Mouse (Mus musculus) thymus, adult 2 months (tissue): ENCODE measurements around the gene Gmppb. TPM values are rescaled to one million over a fixed set of nuclear protein-coding genes. Genes with fewer than 3 reads are reported as not detected.
"Not testable (repeated sequence)": the region's sequence is repeated elsewhere in the genome, so short reads cannot be mapped to it uniquely, and the experiment has no call there.

Experiments
- DNase-seq: peaks from one replicate; pipeline ENCODE4 v3.0.0; 2021
- H3K27ac ChIP-seq: fragments of 200-500 bp; 2 replicates; pipeline ENCODE4 v1.5.1; 2012; ENCODE audit warnings: low read length, control low read depth; ENCODE audit not compliant: control insufficient read depth, insufficient read depth
- H3K27me3 ChIP-seq: fragments of 200-500 bp; 2 replicates; pipeline ENCODE4 v1.6.1; 2012; ENCODE audit warnings: mild to moderate bottlenecking, low read length, moderate library complexity, mixed read lengths; ENCODE audit not compliant: control insufficient read depth, insufficient read depth
- H3K36me3 ChIP-seq: fragments of 200-500 bp; 2 replicates; pipeline ENCODE4 v1.6.1; 2012; ENCODE audit warnings: mild to moderate bottlenecking, low read length, moderate library complexity; ENCODE audit not compliant: control insufficient read depth, insufficient read depth
- H3K4me1 ChIP-seq: fragments of 200-500 bp; replicated peaks from 2 replicates; pipeline ENCODE4 v1.6.1; 2012; ENCODE audit warnings: low read length; ENCODE audit not compliant: control insufficient read depth, insufficient read depth
- H3K4me3 ChIP-seq: fragments of 200-500 bp; 2 replicates; pipeline ENCODE4 v1.5.1; 2012; ENCODE audit warnings: mild to moderate bottlenecking, low read length, control low read depth, moderate library complexity; ENCODE audit not compliant: control insufficient read depth, insufficient read depth
- CTCF ChIP-seq: fragments of 200-500 bp; IDR thresholded peaks from 2 replicates; pipeline ENCODE4 v1.5.1; 2012; ENCODE audit warnings: mild to moderate bottlenecking, control low read depth, low read length, moderate library complexity, borderline replicate concordance; ENCODE audit not compliant: control insufficient read depth, poor library complexity, insufficient read depth; ENCODE audit errors: extremely low read depth
- POLR2A ChIP-seq: fragments of 200-500 bp; IDR thresholded peaks from 2 replicates; pipeline ENCODE4 v1.6.1; 2012; ENCODE audit warnings: mild to moderate bottlenecking, low read length, control low read depth, moderate library complexity; ENCODE audit not compliant: control insufficient read depth, poor library complexity, insufficient read depth; ENCODE audit errors: extremely low read depth
- WGBS: fragments of 180-500 bp; shearing (Covaris S2); methylation state at CpG from one replicate; pipeline ENCODE4 v1.1.7; 2018; 5-methylcytosine and 5-hydroxymethylcytosine counted together
- polyA plus RNA-seq: library from polyadenylated mRNA; depleted of rRNA; stranded (reverse); fragments of >200 nt; gene quantifications from 2 replicates; pipeline ENCODE4 v1.2.3, GENCODE M21; 2012; rRNA removed

Gmppb gene
- polyA plus RNA-seq: 18.0 and 20.9 TPM in 2 replicates

DNA sequence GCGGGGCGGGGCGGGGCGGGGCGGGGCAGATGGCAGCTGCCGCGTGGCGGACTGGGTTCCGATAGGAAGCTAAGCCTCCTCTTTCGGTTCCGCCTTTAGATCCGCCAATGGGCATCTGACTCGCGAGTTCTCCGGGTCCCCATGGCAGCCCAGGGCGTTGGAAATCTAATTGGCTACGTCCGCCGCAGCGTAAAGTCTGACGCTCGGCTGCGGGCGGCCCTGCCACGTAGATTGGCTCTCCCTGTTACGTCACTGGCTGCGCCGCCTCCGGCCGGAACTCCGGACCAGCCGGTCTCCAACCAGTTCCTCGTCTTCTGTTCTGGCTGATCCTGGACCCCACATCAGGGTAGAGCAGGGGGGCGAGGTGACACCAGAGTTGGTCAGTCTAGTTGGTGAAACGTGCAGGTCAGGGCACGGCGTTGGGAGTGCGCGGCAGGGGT is at the start of gene Gmppb:
TSS of gene Gmppb (plus strand) at position 227 of the 440 bp plus-strand sequence.
- WGBS: 0% methylated on average over 37 of the region's 39 CpGs
- Histone ChIP-seq H3K36me3 (peaks cover 21% of the 10 kb centered on the region), H3K27ac (no peak within 1 kb of the TSS), H3K27me3 (no peaks in the 10 kb centered on the region), H3K4me3 (peak within 1 kb of the TSS; percentile 58), H3K4me1 (peaks cover 18% of the 10 kb centered on the region)
- TF ChIP-seq CTCF (no peak; the same call in 1 of the 2 replicates), POLR2A (peak; percentile 61)
- DNase-seq: peak; percentile 91

- Histone ChIP-seq H3K4me3 (peak within 1 kb of the TSS; percentile 92), H3K36me3 (no peaks in the 10 kb centered on the region), H3K27ac (peak within 1 kb of the TSS; percentile 73), H3K27me3 (no peaks in the 10 kb centered on the region), H3K4me1 (peaks cover 6% of the 10 kb centered on the region)
- peak; percentile 100 for DNase-seq
- TF ChIP-seq POLR2A (peak; percentile 77), CTCF (no peak)
- under 1% methylated on average over 51 of the region's 51 CpGs for WGBS
Observed at GRCm38 (mm10) chr9:108001922-108002770, 46.9 kb upstream of the Gmppb start, which contains the start of gene Ip6k1. TSS of gene Ip6k1 (plus strand) at chr9:108002501.

DNA sequence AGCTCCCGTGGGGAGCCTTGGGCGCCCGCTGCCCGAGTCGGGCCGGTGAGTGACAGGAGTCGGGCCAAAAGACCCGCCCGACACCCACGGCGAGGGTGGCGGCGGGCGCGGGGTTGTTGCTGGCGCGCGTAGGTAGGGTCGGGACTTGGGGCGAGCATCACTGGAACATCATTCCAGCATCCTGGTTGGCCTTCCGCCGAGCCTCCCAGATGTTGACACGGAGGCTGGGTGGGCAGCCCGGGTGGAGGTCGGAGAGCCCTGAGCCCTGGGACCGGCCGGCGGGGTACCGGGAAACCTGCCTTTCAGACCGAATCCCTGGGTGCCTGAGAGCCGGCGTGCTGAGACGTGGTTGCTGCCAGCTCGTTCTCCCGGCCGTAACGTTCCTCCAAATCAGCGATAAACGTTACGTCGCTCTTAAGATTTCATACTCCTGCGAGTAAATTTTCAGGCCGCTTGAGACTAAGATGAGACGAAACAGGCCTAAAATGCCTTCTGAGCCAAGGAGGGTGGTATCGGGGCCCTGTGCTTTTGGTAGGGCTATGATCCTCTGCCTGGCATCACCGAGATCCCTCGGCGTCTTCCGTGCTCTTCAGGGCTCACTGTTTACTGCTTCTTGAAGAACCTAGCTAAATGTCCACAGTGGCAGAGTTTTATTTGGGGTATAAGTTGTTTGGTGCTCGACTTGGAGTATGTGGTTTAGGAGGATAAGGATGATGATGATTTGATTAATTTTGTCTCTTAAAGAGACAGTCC is 46.1 kb upstream of the Gmppb start:
- H3K27ac ChIP-seq: peak overlapping the region; percentile 70
- H3K4me1 ChIP-seq: peaks cover 6% of the 10 kb centered on the region
- DNase-seq: no peak
- TF ChIP-seq CTCF: no peak
- TF ChIP-seq POLR2A: peak; percentile 14; the same call in 1 of the 2 replicates
- H3K36me3 ChIP-seq: no peaks in the 10 kb centered on the region
- WGBS: under 1% methylated on average over 50 of the region's 50 CpGs
- H3K27me3 ChIP-seq: no peaks in the 10 kb centered on the region
- H3K4me3 ChIP-seq: peak overlapping the region; percentile 92

DNA sequence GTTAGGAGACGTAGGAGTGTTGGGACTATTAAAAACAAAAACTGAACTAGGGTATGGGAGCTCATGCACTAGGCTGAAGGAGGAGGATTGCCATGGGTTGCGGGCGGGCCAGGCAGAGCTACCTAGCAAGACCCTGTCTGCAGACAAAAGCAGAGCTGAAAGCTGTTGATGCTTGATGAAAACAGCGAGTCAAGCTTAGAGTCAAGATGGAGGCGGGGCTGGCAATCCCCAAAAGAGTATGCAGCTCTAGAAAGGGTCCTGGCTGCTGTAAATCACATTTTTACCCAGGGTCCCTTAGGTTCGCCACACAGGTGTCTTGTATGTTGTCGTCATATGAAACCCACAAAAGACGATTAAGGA is 45.5 kb upstream of the Gmppb start:
- peak overlapping the region; percentile 92 for H3K4me3 ChIP-seq
- H3K27me3 ChIP-seq: no peaks in the 10 kb centered on the region
- no peaks in the 10 kb centered on the region for H3K36me3 ChIP-seq
- TF ChIP-seq POLR2A (no peak), CTCF (no peak)
- peak; percentile 52 for DNase-seq
- WGBS: under 1% methylated on average over 8 of the region's 8 CpGs
- H3K27ac ChIP-seq: peak overlapping the region; percentile 70
- peaks cover 6% of the 10 kb centered on the region for H3K4me1 ChIP-seq

GRCm38 (mm10) chr9:108008041-108008440 is 41.0 kb upstream of the Gmppb start:
- Histone ChIP-seq H3K36me3 (peaks cover 7% of the 10 kb centered on the region), H3K4me3 (no peak overlapping the region)

DNA sequence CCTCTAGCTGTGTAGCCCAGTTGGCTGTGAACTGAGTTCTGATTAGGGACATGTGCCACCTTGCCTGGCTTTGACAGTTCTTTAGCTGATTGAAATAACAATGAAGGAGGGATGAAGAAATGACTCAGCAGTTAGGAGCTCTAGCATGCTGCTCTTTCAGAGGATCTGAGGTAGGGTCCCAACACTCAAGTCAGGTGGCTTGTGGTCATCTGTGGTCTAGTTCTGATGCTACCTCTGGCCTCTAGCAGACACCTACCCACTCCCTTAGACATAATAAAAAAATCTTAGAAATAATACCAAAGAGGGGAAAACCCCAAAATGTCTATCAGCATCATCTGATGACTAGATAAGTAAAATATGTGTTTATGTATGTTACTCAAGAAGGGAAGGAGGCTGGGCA is 38.7 kb upstream of the Gmppb start:
- Histone ChIP-seq H3K27me3 (no peaks in the 10 kb centered on the region), H3K27ac (no peak overlapping the region), H3K36me3 (peaks cover 14% of the 10 kb centered on the region), H3K4me1 (no peaks in the 10 kb centered on the region), H3K4me3 (no peak overlapping the region)
- no peak for DNase-seq
- no peak for TF ChIP-seq CTCF
- TF ChIP-seq POLR2A: no peak

More at GRCm38 (mm10) chr9:108008041-108008440, 41.0 kb upstream of the Gmppb start:
- H3K27me3 ChIP-seq: no peaks in the 10 kb centered on the region
- H3K4me1 ChIP-seq: peaks cover 6% of the 10 kb centered on the region
- no peak for TF ChIP-seq POLR2A
- TF ChIP-seq CTCF: no peak
- 96% methylated on average over 5 of the region's 5 CpGs for WGBS
- no peak overlapping the region for H3K27ac ChIP-seq
- no peak for DNase-seq

DNA sequence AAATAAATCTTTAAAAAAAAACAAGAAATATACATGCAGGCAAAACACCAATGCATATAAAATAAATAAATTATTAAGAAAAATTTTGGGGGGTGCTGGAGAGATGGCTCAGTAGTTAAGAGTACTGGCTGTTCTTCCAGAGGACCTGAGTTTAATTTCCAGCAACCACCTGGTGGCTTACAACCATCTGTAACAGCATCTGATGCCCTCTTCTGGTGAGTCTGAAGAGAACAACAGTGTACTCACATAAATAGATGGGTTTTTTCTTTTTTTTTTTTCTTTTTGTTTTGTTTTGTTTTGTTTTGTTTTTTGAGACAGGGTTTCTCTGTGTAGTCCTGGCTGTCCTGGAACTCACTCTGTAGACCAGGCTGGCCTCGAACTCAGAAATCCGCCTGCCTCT is 35.5 kb upstream of the Gmppb start:
- peaks cover 17% of the 10 kb centered on the region for H3K36me3 ChIP-seq
- H3K27ac ChIP-seq, DNase-seq, H3K27me3 ChIP-seq, H3K4me1 ChIP-seq, H3K4me3 ChIP-seq: not testable (repeated sequence)
- WGBS: 96% methylated on average over 2 of the region's 2 CpGs
